Mouse (Mus musculus) ovary, adult 18-20 months (tissue): ENCODE data around the gene Thap11.

Experiments used
- DNase-seq: peaks from one replicate; pipeline ENCODE4 v3.0.0; 2022; ENCODE audit warnings: low spot score, mixed read lengths

Thap11 gene

GRCm38 (mm10) chr8:105900941-105901616 is 46.1 kb downstream of the Thap11 start:
- no peak for DNase-seq
